Mouse (Mus musculus): ENCODE measurements at regions not wholly inside any gene's neighbourhood (a gene's known extent, or its start where the extent isn't known, plus 50 kb on each side); places are given as distances from the start of the nearest gene placed in this dataset.

GRCm38 (mm10) chr3:143609673-143610072 lies 595.3 kb downstream of the Lmo4 start:
- DNase-seq (ENCODE audit: low spot score in 2 of 2) = no peak

GRCm38 (mm10) chr3:143599120-143599519 lies 605.9 kb downstream of the Lmo4 start:
- peak in 1 of 2 experiments; percentile 27 for DNase-seq (ENCODE audit: low spot score in 2 of 2)

GRCm38 (mm10) chr3:143596949-143597593 lies 607.9 kb downstream of the Lmo4 start:
- DNase-seq (ENCODE audit: low spot score in 2 of 2) = no peak

GRCm38 (mm10) chr3:143596011-143596683 lies 608.9 kb downstream of the Lmo4 start:
- DNase-seq (ENCODE audit: low spot score in 2 of 2) = no peak

GRCm38 (mm10) chr3:143595081-143595480 lies 609.9 kb downstream of the Lmo4 start:
- DNase-seq (ENCODE audit: low spot score in 2 of 2) = no peak

GRCm38 (mm10) chr3:143594676-143595075 lies 610.3 kb downstream of the Lmo4 start:
- no peak for DNase-seq (ENCODE audit: low spot score in 2 of 2)

- DNase-seq (ENCODE audit: low spot score in 2 of 2) = no peak
These were observed 618.4 kb downstream of the Lmo4 start for GRCm38 (mm10) chr3:143586653-143587052.

- no peak for DNase-seq (ENCODE audit: low spot score in 2 of 2)
These were observed 620.1 kb downstream of the Lmo4 start for GRCm38 (mm10) chr3:143584692-143585603.

GRCm38 (mm10) chr3:143576338-143577007 lies 628.5 kb downstream of the Lmo4 start:
- DNase-seq (ENCODE audit: low spot score in 2 of 2) = no peak

- DNase-seq (ENCODE audit: low spot score in 2 of 2) = no peak
These were observed 629.3 kb downstream of the Lmo4 start for GRCm38 (mm10) chr3:143575737-143576136.

- DNase-seq (ENCODE audit: low spot score in 2 of 2) = no peak
These were observed 630.8 kb downstream of the Lmo4 start for GRCm38 (mm10) chr3:143574035-143574864.

GRCm38 (mm10) chr3:143569930-143570329 lies 635.1 kb downstream of the Lmo4 start:
- DNase-seq (ENCODE audit: low spot score in 2 of 2) = no peak

- no peak for DNase-seq (ENCODE audit: low spot score in 2 of 2)
These were observed 640.0 kb downstream of the Lmo4 start for GRCm38 (mm10) chr3:143565067-143565466.

- DNase-seq (ENCODE audit: low spot score in 2 of 2) = no peak
These were observed 661.0 kb upstream of the Pkn2 start for GRCm38 (mm10) chr3:143542811-143543210.

GRCm38 (mm10) chr3:143527982-143528381 lies 646.2 kb upstream of the Pkn2 start:
- DNase-seq (ENCODE audit: low spot score in 2 of 2) = no peak

- DNase-seq (ENCODE audit: low spot score in 2 of 2) = no peak
These were observed 645.5 kb upstream of the Pkn2 start for GRCm38 (mm10) chr3:143527274-143527673.

GRCm38 (mm10) chr3:143512517-143513249 lies 630.9 kb upstream of the Pkn2 start:
- no peak for DNase-seq (ENCODE audit: low spot score in 2 of 2)

- no peak for DNase-seq (ENCODE audit: low spot score in 2 of 2)
These were observed 627.7 kb upstream of the Pkn2 start for GRCm38 (mm10) chr3:143509531-143509930.

- DNase-seq (ENCODE audit: low spot score in 2 of 2) = peak in 1 of 2 experiments; percentile 22
These were observed 626.5 kb upstream of the Pkn2 start for GRCm38 (mm10) chr3:143508280-143508679.

- DNase-seq (ENCODE audit: low spot score in 2 of 2) = no peak
These were observed 619.2 kb upstream of the Pkn2 start for GRCm38 (mm10) chr3:143501017-143501416.
